Mouse (Mus musculus): ENCODE measurements around the gene 2410004P03Rik.

DNA sequence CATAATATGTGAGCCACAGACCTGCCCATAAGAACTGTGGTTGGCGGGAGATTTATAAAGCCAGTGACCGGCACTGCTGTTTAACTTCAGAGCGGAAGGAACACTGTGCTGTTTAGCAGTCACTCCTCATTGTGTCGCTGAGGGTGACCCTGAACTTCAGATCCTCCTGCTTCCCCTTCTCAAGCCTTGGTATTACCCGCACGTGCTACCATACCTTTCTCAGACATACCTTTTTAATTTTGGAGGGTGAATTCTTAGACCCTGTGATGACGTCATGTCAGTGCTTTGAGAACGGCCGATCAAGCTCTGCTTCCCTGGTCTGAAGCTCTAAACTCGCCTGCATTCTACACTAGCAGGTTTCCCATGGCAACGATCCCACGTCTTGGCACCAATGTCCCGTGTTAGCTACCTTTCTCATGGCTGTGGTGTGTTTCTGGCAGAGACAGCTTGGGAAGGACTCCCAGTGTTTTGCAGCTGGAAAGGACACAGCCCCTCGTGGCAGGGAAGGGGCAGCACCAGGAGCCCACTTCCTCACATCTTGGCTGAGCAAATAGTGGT, 25.6 kb upstream of the 2410004P03Rik start:
- TF ChIP-seq CTCF (IDR thresholded peaks at IDR 0.05; ENCODE audit: low read depth, low read length), result no peak
- TF ChIP-seq POLR2A (IDR thresholded peaks at IDR 0.05; ENCODE audit: borderline replicate concordance, low read depth, low read length), result no peak
